Mouse (Mus musculus) spleen, adult 2 months (tissue): Measurements from ENCODE around the gene Cacna1a.

Experiments
- CTCF ChIP-seq: fragments of 200-500 bp; IDR thresholded peaks from 2 replicates; pipeline ENCODE4 v1.5.1; 2011; ENCODE audit warnings: mild to moderate bottlenecking, inconsistent platforms; ENCODE audit not compliant: insufficient read depth, insufficient read length, insufficient replicate concordance; ENCODE audit errors: extremely low read depth
- POLR2A ChIP-seq: fragments of 200-500 bp; IDR thresholded peaks from 2 replicates; pipeline ENCODE4 v1.6.1; 2011; ENCODE audit warnings: low read depth, low read length, inconsistent platforms

DNA sequence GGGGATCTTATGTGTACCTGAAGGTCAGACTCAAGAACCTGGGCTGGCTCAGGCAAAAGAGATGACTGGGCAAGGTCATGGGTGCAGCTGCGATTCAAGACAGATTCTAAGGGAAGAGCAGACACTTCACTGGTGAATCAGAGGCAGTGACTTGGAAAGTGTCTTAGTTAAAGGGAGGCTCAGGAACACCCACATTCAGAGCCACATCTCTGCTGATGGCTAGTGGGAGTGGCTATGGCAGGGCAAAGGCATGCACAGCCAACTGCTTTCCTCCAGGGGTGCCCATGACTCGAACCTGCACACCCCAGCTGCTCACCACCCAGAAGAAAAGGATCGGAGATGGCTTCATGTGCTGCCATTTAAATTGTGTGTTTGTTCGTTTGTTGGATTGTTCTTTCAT is 169.7 kb downstream of the Cacna1a start:
- TF ChIP-seq CTCF (no peak), POLR2A (no peak)
